Mouse (Mus musculus): ENCODE data around the gene Trim38. TPM values are rescaled to one million over a fixed set of nuclear protein-coding genes. Genes with fewer than 3 reads are reported as not detected.

The Trim38 gene
- polyA plus RNA-seq (2017; shearing (Covaris generic)), result not detected

GRCm38 (mm10) chr13:23769613-23770012 lies at the start of gene Trim38:
Trim38 (plus strand) TSS chr13:23769913.

GRCm38 (mm10) chr13:23738677-23739068 lies 31.0 kb upstream of the Trim38 start, which contains the start of gene Hist1h1c:
Hist1h1c (plus strand) TSS chr13:23738808.

GRCm38 (mm10) chr13:23745381-23746161 lies 24.1 kb upstream of the Trim38 start, which contains the start of gene Hist1h3c:
Hist1h3c (minus strand) TSS chr13:23745602.

GRCm38 (mm10) chr13:23746201-23747080 lies 23.3 kb upstream of the Trim38 start, which contains the start of gene Hist1h2bb:
Hist1h2bb (plus strand) TSS chr13:23746734.

GRCm38 (mm10) chr13:23750839-23751477 lies 18.8 kb upstream of the Trim38 start, which contains the start of gene Hist1h2ab:
Hist1h2ab (plus strand) TSS chr13:23751126.

GRCm38 (mm10) chr13:23752067-23752741 lies 17.5 kb upstream of the Trim38 start, which contains the start of gene Hist1h3b:
Hist1h3b (plus strand) TSS chr13:23752267.

GRCm38 (mm10) chr13:23756790-23757189 lies 12.9 kb upstream of the Trim38 start, which contains the start of gene Hist1h4b:
Hist1h4b (plus strand) TSS chr13:23757013.

GRCm38 (mm10) chr13:23760972-23761864 lies 8.5 kb upstream of the Trim38 start, which contains the start of gene Hist1h4a:
Hist1h4a (minus strand) TSS chr13:23761230.

GRCm38 (mm10) chr13:23761871-23762821 lies 7.6 kb upstream of the Trim38 start, which contains the start of gene Hist1h3a:
Hist1h3a (minus strand) TSS chr13:23762386.

GRCm38 (mm10) chr13:23763586-23764323 lies 6.0 kb upstream of the Trim38 start, which contains the start of gene Hist1h1a:
Hist1h1a (plus strand) TSS chr13:23763666.

GRCm38 (mm10) chr13:23806422-23807052 lies 36.8 kb downstream of the Trim38 start, which contains the start of gene Slc17a2:
Slc17a2 (plus strand) TSS chr13:23806993.

GRCm38 (mm10) chr13:23839308-23839707 lies 69.6 kb downstream of the Trim38 start, which contains the start of gene Slc17a3:
Slc17a3 (plus strand) TSS chr13:23839434.

Other genes starting within 250 kb of the Trim38 start
- 5.1 TPM for gene Hist1h4h, start 238.9 kb upstream of the Trim38 start, polyA plus RNA-seq (2017; shearing (Covaris generic))
- gene Hist1h2af, start 236.0 kb upstream of the Trim38 start, polyA plus RNA-seq (2017; shearing (Covaris generic)), result not detected
- 0.53 TPM for gene Hist1h3g, start 234.5 kb upstream of the Trim38 start, polyA plus RNA-seq (2017; shearing (Covaris generic))
- gene Hist1h2bh, start 226.5 kb upstream of the Trim38 start, polyA plus RNA-seq (2017; shearing (Covaris generic)), result not detected
- gene Hist1h3f, start 225.9 kb upstream of the Trim38 start, polyA plus RNA-seq (2017; shearing (Covaris generic)), result 0.37 TPM
- 0.66 TPM for gene Hist1h4f, start 218.3 kb upstream of the Trim38 start, polyA plus RNA-seq (2017; shearing (Covaris generic))
- 0.60 TPM for gene Hist1h1d, start 216.7 kb upstream of the Trim38 start, polyA plus RNA-seq (2017; shearing (Covaris generic))
- 2.0 TPM for gene Hist1h3e, start 207.5 kb upstream of the Trim38 start, polyA plus RNA-seq (2017; shearing (Covaris generic))
- 4.5 TPM for gene Hist1h2ae, start 198.7 kb upstream of the Trim38 start, polyA plus RNA-seq (2017; shearing (Covaris generic))
- 3.0 TPM for gene Hist1h2bg, start 198.5 kb upstream of the Trim38 start, polyA plus RNA-seq (2017; shearing (Covaris generic))
- 0.68 TPM for gene Hist1h2bf, start 195.7 kb upstream of the Trim38 start, polyA plus RNA-seq (2017; shearing (Covaris generic))
- gene Hist1h2ad, start 195.5 kb upstream of the Trim38 start, polyA plus RNA-seq (2017; shearing (Covaris generic)), result not detected
- gene Hist1h3d, start 194.2 kb upstream of the Trim38 start, polyA plus RNA-seq (2017; shearing (Covaris generic)), result 0.18 TPM
- gene Hist1h4d, start 188.3 kb upstream of the Trim38 start, polyA plus RNA-seq (2017; shearing (Covaris generic)), result 17.1 TPM
- 3.0 TPM for gene Hist1h2be, start 148.8 kb upstream of the Trim38 start, polyA plus RNA-seq (2017; shearing (Covaris generic))
- 13.2 TPM for gene Hist1h1e, start 147.4 kb upstream of the Trim38 start, polyA plus RNA-seq (2017; shearing (Covaris generic))
- gene Hist1h2ac, start 86.0 kb upstream of the Trim38 start, polyA plus RNA-seq (2017; shearing (Covaris generic)), result 0.59 TPM
- gene Hist1h2bc, start 85.7 kb upstream of the Trim38 start, polyA plus RNA-seq (2017; shearing (Covaris generic)), result 10.5 TPM
- not detected for gene Hist1h1t, start 74.1 kb upstream of the Trim38 start, polyA plus RNA-seq (2017; shearing (Covaris generic))
- gene Hist1h4c, start 71.5 kb upstream of the Trim38 start, polyA plus RNA-seq (2017; shearing (Covaris generic)), result 5.3 TPM
- 0.74 TPM for gene Hfe, start 59.1 kb upstream of the Trim38 start, polyA plus RNA-seq (2017; shearing (Covaris generic))
- 23.2 TPM for gene Hist1h1c, start 31.1 kb upstream of the Trim38 start, polyA plus RNA-seq (2017; shearing (Covaris generic))
- 0.38 TPM for gene Hist1h3c, start 24.3 kb upstream of the Trim38 start, polyA plus RNA-seq (2017; shearing (Covaris generic))
- gene Hist1h2bb, start 23.2 kb upstream of the Trim38 start, polyA plus RNA-seq (2017; shearing (Covaris generic)), result not detected
- 1.7 TPM for gene Hist1h2ab, start 18.8 kb upstream of the Trim38 start, polyA plus RNA-seq (2017; shearing (Covaris generic))
- not detected for gene Hist1h3b, start 17.6 kb upstream of the Trim38 start, polyA plus RNA-seq (2017; shearing (Covaris generic))
- gene Hist1h4b, start 12.9 kb upstream of the Trim38 start, polyA plus RNA-seq (2017; shearing (Covaris generic)), result 14.5 TPM
- not detected for gene Hist1h4a, start 8.7 kb upstream of the Trim38 start, polyA plus RNA-seq (2017; shearing (Covaris generic))
- gene Hist1h3a, start 7.5 kb upstream of the Trim38 start, polyA plus RNA-seq (2017; shearing (Covaris generic)), result 4.0 TPM
- 1.1 TPM for gene Hist1h1a, start 6.2 kb upstream of the Trim38 start, polyA plus RNA-seq (2017; shearing (Covaris generic))
- not detected for gene Slc17a2, start 37.1 kb downstream of the Trim38 start, polyA plus RNA-seq (2017; shearing (Covaris generic))
- not detected for gene Slc17a3, start 69.5 kb downstream of the Trim38 start, polyA plus RNA-seq (2017; shearing (Covaris generic))
- not detected for gene Slc17a1, start 97.8 kb downstream of the Trim38 start, polyA plus RNA-seq (2017; shearing (Covaris generic))
- gene Slc17a4, start 145.1 kb downstream of the Trim38 start, polyA plus RNA-seq (2017; shearing (Covaris generic)), result not detected
- not detected for gene Hist1h2ba, start 164.2 kb downstream of the Trim38 start, polyA plus RNA-seq (2017; shearing (Covaris generic))
- not detected for gene Hist1h2aa, start 164.5 kb downstream of the Trim38 start, polyA plus RNA-seq (2017; shearing (Covaris generic))
- gene Scgn, start 221.3 kb downstream of the Trim38 start, polyA plus RNA-seq (2017; shearing (Covaris generic)), result not detected